Mouse (Mus musculus): ENCODE measurements at regions not wholly inside any gene's neighbourhood (a gene's known extent, or its start where the extent isn't known, plus 50 kb on each side); places are given as distances from the start of the nearest gene placed in this dataset.

- Histone ChIP-seq H3K27ac (replicated peaks in 1 of 2; ENCODE audit: control insufficient read depth in 1 of 2, insufficient read depth in 1 of 2, low read depth in 2 of 2, low read length in 2 of 2) (no peak overlapping the region), H3K4me2 (ENCODE audit: low read length) (no peak overlapping the region), H3K9me3 (ENCODE audit: control insufficient read depth, low read length) (no peaks in the 10 kb centered on the region), H3K36me3 (ENCODE audit: control insufficient read depth, insufficient read depth, low read length) (no peaks in the 10 kb centered on the region), H3K4me1 (ENCODE audit: control insufficient read depth in 2 of 2, insufficient read depth in 2 of 2, low read length in 2 of 2) (peaks cover 0 to 7% of the 10 kb centered on the region in 2 experiments; a peak in 1 of 4 replicates), H3K27me3 (ENCODE audit: control insufficient read depth, insufficient read depth, low read length) (no peaks in the 10 kb centered on the region), H3K4me3 (ENCODE audit: control insufficient read depth in 1 of 2, insufficient read depth in 1 of 2, low read depth in 1 of 2, low read length in 2 of 2) (no peak overlapping the region), H3K9ac (ENCODE audit: low read length) (no peak overlapping the region)
- 37% methylated on average over 8 of the region's 8 CpGs for WGBS
- ATAC-seq (ENCODE audit: insufficient number of reproducible peaks, insufficient read depth, low FRiP score, low read depth) = no peak
Measured at GRCm38 (mm10) chr5:90164434-90164833, 59.4 kb downstream of the Cox18 start.

GRCm38 (mm10) chr5:90163033-90163859, 60.6 kb downstream of the Cox18 start:
- WGBS = 63% methylated on average over 17 of the region's 18 CpGs
- no peaks in the 10 kb centered on the region for H3K9me3 ChIP-seq (ENCODE audit: control insufficient read depth, low read length)
- ATAC-seq (ENCODE audit: insufficient number of reproducible peaks, insufficient read depth, low FRiP score, low read depth) = no peak
- no peaks in the 10 kb centered on the region for H3K27me3 ChIP-seq (ENCODE audit: control insufficient read depth, insufficient read depth, low read length)
- H3K27ac ChIP-seq (replicated peaks in 1 of 2; ENCODE audit: control insufficient read depth in 1 of 2, insufficient read depth in 1 of 2, low read depth in 2 of 2, low read length in 2 of 2) = no peak overlapping the region
- no peak overlapping the region for H3K4me2 ChIP-seq (ENCODE audit: low read length)
- H3K4me3 ChIP-seq (ENCODE audit: control insufficient read depth in 1 of 2, insufficient read depth in 1 of 2, low read depth in 1 of 2, low read length in 2 of 2) = no peak overlapping the region
- peaks cover 0 to 7% of the 10 kb centered on the region in 2 experiments; a peak in 1 of 4 replicates for H3K4me1 ChIP-seq (ENCODE audit: control insufficient read depth in 2 of 2, insufficient read depth in 2 of 2, low read length in 2 of 2)
- H3K9ac ChIP-seq (ENCODE audit: low read length) = no peak overlapping the region
- H3K36me3 ChIP-seq (ENCODE audit: control insufficient read depth, insufficient read depth, low read length) = no peaks in the 10 kb centered on the region

GRCm38 (mm10) chr5:90160281-90160680, 63.5 kb downstream of the Cox18 start:
- H3K4me2 ChIP-seq (ENCODE audit: low read length) = no peak overlapping the region
- H3K9ac ChIP-seq (ENCODE audit: low read length) = no peak overlapping the region
- no peaks in the 10 kb centered on the region for H3K36me3 ChIP-seq (ENCODE audit: control insufficient read depth, insufficient read depth, low read length)
- 69% methylated on average over 4 of the region's 4 CpGs for WGBS
- no peak overlapping the region for H3K27ac ChIP-seq (replicated peaks in 1 of 2; ENCODE audit: control insufficient read depth in 1 of 2, insufficient read depth in 1 of 2, low read depth in 2 of 2, low read length in 2 of 2)
- peaks cover 0 to 7% of the 10 kb centered on the region in 2 experiments; a peak in 1 of 4 replicates for H3K4me1 ChIP-seq (ENCODE audit: control insufficient read depth in 2 of 2, insufficient read depth in 2 of 2, low read length in 2 of 2)
- H3K4me3 ChIP-seq (ENCODE audit: control insufficient read depth in 1 of 2, insufficient read depth in 1 of 2, low read depth in 1 of 2, low read length in 2 of 2) = no peak overlapping the region
- H3K27me3 ChIP-seq (ENCODE audit: control insufficient read depth, insufficient read depth, low read length) = no peaks in the 10 kb centered on the region
- H3K9me3 ChIP-seq (ENCODE audit: control insufficient read depth, low read length) = no peaks in the 10 kb centered on the region
- no peak for ATAC-seq (ENCODE audit: insufficient number of reproducible peaks, insufficient read depth, low FRiP score, low read depth)

GRCm38 (mm10) chr5:90156522-90156921, 67.3 kb downstream of the Cox18 start:
- Histone ChIP-seq H3K27me3 (ENCODE audit: control insufficient read depth, insufficient read depth, low read length) (no peaks in the 10 kb centered on the region), H3K9ac (ENCODE audit: low read length) (no peak overlapping the region), H3K36me3 (ENCODE audit: control insufficient read depth, insufficient read depth, low read length) (no peaks in the 10 kb centered on the region), H3K9me3 (ENCODE audit: control insufficient read depth, low read length) (no peaks in the 10 kb centered on the region), H3K27ac (replicated peaks in 1 of 2; ENCODE audit: control insufficient read depth in 1 of 2, insufficient read depth in 1 of 2, low read depth in 2 of 2, low read length in 2 of 2) (no peak overlapping the region), H3K4me1 (ENCODE audit: control insufficient read depth in 2 of 2, insufficient read depth in 2 of 2, low read length in 2 of 2) (no peaks in the 10 kb centered on the region), H3K4me2 (ENCODE audit: low read length) (no peak overlapping the region), H3K4me3 (ENCODE audit: control insufficient read depth in 1 of 2, insufficient read depth in 1 of 2, low read depth in 1 of 2, low read length in 2 of 2) (no peak overlapping the region)
- ATAC-seq (ENCODE audit: insufficient number of reproducible peaks, insufficient read depth, low FRiP score, low read depth) = no peak
- WGBS = 86% methylated on average over 4 of the region's 4 CpGs

GRCm38 (mm10) chr5:90149611-90150532, 73.9 kb downstream of the Cox18 start:
- Histone ChIP-seq H3K4me1 (ENCODE audit: control insufficient read depth in 2 of 2, insufficient read depth in 2 of 2, low read length in 2 of 2) (peaks cover 4 to 12% of the 10 kb centered on the region in 2 experiments), H3K27ac (replicated peaks in 1 of 2; ENCODE audit: control insufficient read depth in 1 of 2, insufficient read depth in 1 of 2, low read depth in 2 of 2, low read length in 2 of 2) (no peak overlapping the region), H3K27me3 (ENCODE audit: control insufficient read depth, insufficient read depth, low read length) (no peaks in the 10 kb centered on the region), H3K36me3 (ENCODE audit: control insufficient read depth, insufficient read depth, low read length) (no peaks in the 10 kb centered on the region), H3K9ac (ENCODE audit: low read length) (no peak overlapping the region), H3K9me3 (ENCODE audit: control insufficient read depth, low read length) (no peaks in the 10 kb centered on the region), H3K4me3 (ENCODE audit: control insufficient read depth in 1 of 2, insufficient read depth in 1 of 2, low read depth in 1 of 2, low read length in 2 of 2) (no peak overlapping the region), H3K4me2 (ENCODE audit: low read length) (peak overlapping the region; percentile 53)
- 50% methylated on average over 22 of the region's 22 CpGs for WGBS
- ATAC-seq (ENCODE audit: insufficient number of reproducible peaks, insufficient read depth, low FRiP score, low read depth) = no peak; the same call in 1 of the 2 replicates

- no peaks in the 10 kb centered on the region for H3K27me3 ChIP-seq (ENCODE audit: control insufficient read depth, insufficient read depth, low read length)
- H3K4me1 ChIP-seq (ENCODE audit: control insufficient read depth in 2 of 2, insufficient read depth in 2 of 2, low read length in 2 of 2) = no peaks in the 10 kb centered on the region
- no peak overlapping the region for H3K27ac ChIP-seq (replicated peaks in 1 of 2; ENCODE audit: control insufficient read depth in 1 of 2, insufficient read depth in 1 of 2, low read depth in 2 of 2, low read length in 2 of 2)
- ATAC-seq (ENCODE audit: insufficient number of reproducible peaks, insufficient read depth, low FRiP score, low read depth) = no peak
- H3K9me3 ChIP-seq (ENCODE audit: control insufficient read depth, low read length) = no peaks in the 10 kb centered on the region
- no peak overlapping the region for H3K9ac ChIP-seq (ENCODE audit: low read length)
- H3K4me2 ChIP-seq (ENCODE audit: low read length) = no peak overlapping the region
- H3K36me3 ChIP-seq (ENCODE audit: control insufficient read depth, insufficient read depth, low read length) = no peaks in the 10 kb centered on the region
- 70% methylated on average over 7 of the region's 7 CpGs for WGBS
- H3K4me3 ChIP-seq (ENCODE audit: control insufficient read depth in 1 of 2, insufficient read depth in 1 of 2, low read depth in 1 of 2, low read length in 2 of 2) = no peak overlapping the region
Measured at GRCm38 (mm10) chr5:90135971-90136370, 87.8 kb downstream of the Cox18 start.

GRCm38 (mm10) chr5:90107036-90107435, 116.8 kb downstream of the Cox18 start:
- 0 out of 4 replicates have a peak, but pooled peaks cover 0 to 12% of the 10 kb centered on the region in 2 experiments for H3K4me1 ChIP-seq (ENCODE audit: control insufficient read depth in 2 of 2, insufficient read depth in 2 of 2, low read length in 2 of 2)
- no peaks in the 10 kb centered on the region for H3K36me3 ChIP-seq (ENCODE audit: control insufficient read depth, insufficient read depth, low read length)
- H3K4me2 ChIP-seq (ENCODE audit: low read length) = no peak overlapping the region
- H3K27ac ChIP-seq (replicated peaks in 1 of 2; ENCODE audit: control insufficient read depth in 1 of 2, insufficient read depth in 1 of 2, low read depth in 2 of 2, low read length in 2 of 2) = no peak overlapping the region
- no peak overlapping the region for H3K4me3 ChIP-seq (ENCODE audit: control insufficient read depth in 1 of 2, insufficient read depth in 1 of 2, low read depth in 1 of 2, low read length in 2 of 2)
- H3K27me3 ChIP-seq (ENCODE audit: control insufficient read depth, insufficient read depth, low read length) = no peaks in the 10 kb centered on the region
- H3K9ac ChIP-seq (ENCODE audit: low read length) = no peak overlapping the region
- 85% methylated on average over 1 of the region's 1 CpGs for WGBS
- no peaks in the 10 kb centered on the region for H3K9me3 ChIP-seq (ENCODE audit: control insufficient read depth, low read length)
- no peak for ATAC-seq (ENCODE audit: insufficient number of reproducible peaks, insufficient read depth, low FRiP score, low read depth)

Data from heart, embryonic 14.5 days (tissue).